Mouse (Mus musculus) splenic B cell, adult 2 months (primary cell): ENCODE data around the gene 1700037H04Rik.

ENCODE experiments used
- DNase-seq: peaks from one replicate; pipeline ENCODE4 v3.0.0-alpha.2; 2011; ENCODE audit warnings: low read depth, low spot score
- H3K27me3 ChIP-seq: 2 replicates; pipeline ENCODE4 v1.6.1; 2012; ENCODE audit warnings: mild to moderate bottlenecking, low read length, moderate library complexity, mixed read lengths; ENCODE audit not compliant: control insufficient read depth, poor library complexity, insufficient read depth, severe bottlenecking
- H3K36me3 ChIP-seq: 2 replicates; pipeline ENCODE4 v1.6.1; 2012; ENCODE audit warnings: mild to moderate bottlenecking, low read length, moderate library complexity, mixed read lengths; ENCODE audit not compliant: control insufficient read depth, poor library complexity, insufficient read depth, severe bottlenecking

Gene 1700037H04Rik

DNA sequence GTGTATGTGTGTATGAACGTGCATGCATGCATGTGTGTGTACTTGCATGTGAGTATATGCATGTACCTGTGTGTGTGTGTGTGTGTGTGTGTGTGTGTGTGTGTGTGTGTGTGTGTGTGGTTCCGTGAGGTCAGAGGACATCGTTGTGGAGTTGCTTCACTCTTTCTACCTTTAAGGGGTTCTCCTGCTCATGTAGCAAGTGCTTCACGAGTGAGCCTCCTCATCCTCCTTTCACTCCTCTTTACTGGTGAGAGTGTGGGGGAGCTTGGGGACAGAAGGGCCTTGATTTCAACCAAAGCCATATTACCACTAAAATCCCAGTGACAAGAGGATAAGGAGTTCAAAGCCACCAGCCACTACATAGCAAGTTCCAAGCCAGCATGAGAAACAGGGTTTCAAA is 62.8 kb downstream of the 1700037H04Rik start:
- no peaks in the 10 kb centered on the region for H3K27me3 ChIP-seq
- H3K36me3 ChIP-seq: no peaks in the 10 kb centered on the region
- DNase-seq: no peak
